Mouse (Mus musculus): ENCODE measurements around the gene Ccdc6.

- TF ChIP-seq POLR2A (IDR thresholded peaks at IDR 0.05; ENCODE audit: insufficient read depth, low read depth, low read length): no peak
- no peak for TF ChIP-seq CTCF (IDR thresholded peaks at IDR 0.05)
- TF ChIP-seq EP300 (IDR thresholded peaks at IDR 0.05; ENCODE audit: insufficient read depth, low read depth, low read length): no peak
Measured at GRCm38 (mm10) chr10:70225760-70226159, 128.8 kb downstream of the Ccdc6 start.
